Mouse (Mus musculus) CH12.LX (cell line): Measurements from ENCODE around the gene Mybpc1.

Experiments
- CHD1 ChIP-seq: IDR thresholded peaks from 2 replicates; pipeline ENCODE4 v1.6.1; 2012; ENCODE audit warnings: low read depth, low read length, improper control_type of control experiment, inconsistent platforms
- CHD2 ChIP-seq: IDR thresholded peaks from 2 replicates; pipeline ENCODE4 v1.6.1; 2011; ENCODE audit warnings: low read length, improper control_type of control experiment
- CTCF ChIP-seq, 2 experiments: IDR thresholded peaks in 1 of 2; conservative IDR thresholded peaks in 1 of 2; 2 replicates each; pipeline ENCODE4 v1.5.1; 2011 to 2012; ENCODE audit warnings: low read depth in 2 of 2, low read length in 2 of 2, improper control_type of control experiment in 1 of 2, inconsistent platforms in 1 of 2, mild to moderate bottlenecking in 1 of 2, moderate library complexity in 1 of 2
- ELF1 ChIP-seq: IDR thresholded peaks from 2 replicates; pipeline ENCODE4 v1.6.1; 2014; ENCODE audit warnings: low read depth, mild to moderate bottlenecking, inconsistent platforms, low read length, improper control_type of control experiment
- EP300 ChIP-seq: IDR thresholded peaks from 2 replicates; pipeline ENCODE4 v1.6.1; 2011; ENCODE audit warnings: low read length, improper control_type of control experiment
- POLR2AphosphoS2 ChIP-seq: IDR thresholded peaks from 2 replicates; pipeline ENCODE4 v1.6.1; 2011; ENCODE audit warnings: low read depth, low read length, improper control_type of control experiment
- RCOR1 ChIP-seq: conservative IDR thresholded peaks from 2 replicates; pipeline ENCODE4 v1.6.1; 2012; ENCODE audit warnings: low read depth, mild to moderate bottlenecking, inconsistent platforms, low read length, improper control_type of control experiment
- SMC3 ChIP-seq: IDR thresholded peaks from 2 replicates; pipeline ENCODE4 v1.6.1; 2011; ENCODE audit warnings: low read depth, low read length, improper control_type of control experiment
- TBP ChIP-seq: conservative IDR thresholded peaks from 2 replicates; pipeline ENCODE4 v1.6.1; 2011; ENCODE audit warnings: low read depth, low read length, improper control_type of control experiment
- USF2 ChIP-seq: conservative IDR thresholded peaks from 2 replicates; pipeline ENCODE4 v1.6.1; 2011; ENCODE audit warnings: low read depth, low read length, improper control_type of control experiment
- ZMIZ1 ChIP-seq: IDR thresholded peaks from 2 replicates; pipeline ENCODE4 v1.6.1; 2012; ENCODE audit warnings: low read depth, mild to moderate bottlenecking, inconsistent platforms, low read length, improper control_type of control experiment
- ZNF384 ChIP-seq: IDR thresholded peaks from 2 replicates; pipeline ENCODE4 v1.6.1; 2012; ENCODE audit warnings: low read depth, low read length, improper control_type of control experiment, inconsistent platforms

- TF ChIP-seq ZNF384 (no peak), SMC3 (no peak), TBP (no peak), CHD2 (no peak), RCOR1 (no peak), USF2 (no peak), CHD1 (no peak), ZMIZ1 (no peak), ELF1 (no peak), EP300 (no peak), CTCF (conservative IDR thresholded peaks at IDR 0.05 in 1 of 2, IDR thresholded peaks at IDR 0.05 in 1 of 2; ENCODE audit: low read depth in 2 of 2, low read length in 2 of 2) (no peak), POLR2AphosphoS2 (no peak)
These were observed 12.6 kb downstream of the Mybpc1 start for GRCm38 (mm10) chr10:88592316-88592715.
